Mouse (Mus musculus) ES-Bruce4 (cell line): Measurements from ENCODE around the gene Mad1l1. TPM values are rescaled to one million over a fixed set of nuclear protein-coding genes. Genes with fewer than 3 reads are reported as not detected.

ENCODE experiments used
- H3K27ac ChIP-seq: 2 replicates; pipeline ENCODE4 v1.5.1; 2012; ENCODE audit warnings: low read length, inconsistent platforms; ENCODE audit not compliant: insufficient read depth
- H3K27me3 ChIP-seq: 2 replicates; pipeline ENCODE4 v1.6.1; 2012; ENCODE audit warnings: mild to moderate bottlenecking, low read length, inconsistent platforms; ENCODE audit not compliant: control insufficient read depth, poor library complexity, insufficient read depth, severe bottlenecking
- H3K36me3 ChIP-seq: 2 replicates; pipeline ENCODE4 v1.6.1; 2012; ENCODE audit warnings: inconsistent platforms, mild to moderate bottlenecking, low read length, moderate library complexity; ENCODE audit not compliant: control insufficient read depth, poor library complexity, insufficient read depth, severe bottlenecking
- H3K4me1 ChIP-seq: one replicate; pipeline ENCODE4 v1.8.1; 2011; ENCODE audit warnings: low read length; ENCODE audit not compliant: control insufficient read depth, insufficient read depth
- H3K4me3 ChIP-seq: 2 replicates; pipeline ENCODE4 v1.5.1; 2011; ENCODE audit warnings: low read depth, mild to moderate bottlenecking, low read length
- H3K9ac ChIP-seq: 2 replicates; pipeline ENCODE4 v1.6.1; 2012; ENCODE audit warnings: low read depth, mild to moderate bottlenecking, inconsistent platforms; ENCODE audit not compliant: poor library complexity, severe bottlenecking
- H3K9me3 ChIP-seq: replicated peaks from 2 replicates; pipeline ENCODE4 v1.6.1; 2012; ENCODE audit warnings: mild to moderate bottlenecking, low read length, inconsistent platforms; ENCODE audit not compliant: control insufficient read depth, poor library complexity, insufficient read depth, severe bottlenecking
- CTCF ChIP-seq: IDR thresholded peaks from one replicate; pipeline ENCODE4 v1.8.1; 2011; ENCODE audit warnings: low read depth, low read length
- EP300 ChIP-seq: IDR thresholded peaks from 2 replicates; pipeline ENCODE4 v1.6.1; 2011; ENCODE audit warnings: low read depth, low read length; ENCODE audit not compliant: insufficient read depth
- POLR2A ChIP-seq: IDR thresholded peaks from one replicate; pipeline ENCODE4 v1.8.1; 2011; ENCODE audit warnings: low read length; ENCODE audit not compliant: insufficient read depth
- polyA plus RNA-seq: library from polyadenylated mRNA; stranded (reverse); fragments of >200 nt; gene quantifications from 2 replicates; pipeline ENCODE4 v1.2.4, GENCODE M21; 2011; ENCODE audit warnings: low read depth; ENCODE audit not compliant: missing spikeins, insufficient read depth, insufficient read length

Mad1l1 gene
- polyA plus RNA-seq, 1 experiment, result 25.4 TPM

DNA sequence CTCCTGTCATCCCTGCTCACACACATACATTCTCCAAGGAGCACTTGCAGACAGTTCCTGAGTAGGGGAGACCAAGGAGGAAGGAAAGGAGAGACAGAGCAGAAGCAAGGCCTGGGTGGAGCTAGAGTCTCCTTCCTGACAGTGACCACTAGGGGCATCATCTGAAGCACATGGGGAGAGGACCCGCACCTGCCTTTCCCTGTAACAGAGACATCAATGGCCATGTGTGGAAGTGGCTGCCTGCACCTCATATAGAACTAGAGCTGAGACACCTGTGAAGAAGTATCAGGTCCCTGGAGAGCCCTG, 286.4 kb downstream of the Mad1l1 start:
- peak; percentile 62 for TF ChIP-seq CTCF
- no peak for TF ChIP-seq POLR2A
- no peak for TF ChIP-seq EP300
- Histone ChIP-seq H3K9me3 (no peaks in the 10 kb centered on the region), H3K27me3 (no peaks in the 10 kb centered on the region), H3K27ac (no peak overlapping the region), H3K4me3 (no peak overlapping the region), H3K4me1 (no peaks in the 10 kb centered on the region), H3K9ac (no peak overlapping the region), H3K36me3 (no peaks in the 10 kb centered on the region)

- Histone ChIP-seq H3K27ac (no peak overlapping the region), H3K27me3 (no peaks in the 10 kb centered on the region), H3K36me3 (no peaks in the 10 kb centered on the region), H3K4me1 (no peaks in the 10 kb centered on the region), H3K4me3 (no peak overlapping the region), H3K9me3 (no peaks in the 10 kb centered on the region), H3K9ac (no peak overlapping the region)
- TF ChIP-seq CTCF, result no peak
- no peak for TF ChIP-seq EP300
- no peak for TF ChIP-seq POLR2A
These were observed 286.9 kb downstream of the Mad1l1 start for GRCm38 (mm10) chr5:140034300-140035024.

DNA sequence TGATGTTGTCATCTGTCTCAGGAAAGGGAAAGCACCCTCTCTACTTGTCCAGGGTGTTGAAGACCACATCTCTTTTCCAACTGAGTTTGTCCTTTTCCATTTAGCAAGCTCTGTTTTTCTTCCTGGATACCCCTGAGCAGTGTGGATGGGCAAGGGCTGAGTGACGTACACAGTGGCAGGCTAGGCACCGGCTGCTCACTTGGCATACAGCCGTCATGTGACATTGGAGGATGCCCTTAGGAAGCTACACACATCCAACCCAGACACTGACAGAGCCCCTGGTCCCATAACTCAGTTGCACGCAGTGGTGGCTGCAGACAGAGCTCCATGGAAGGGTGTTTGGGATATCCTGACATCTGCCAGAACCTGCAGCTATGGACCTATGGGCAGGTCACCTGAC, 295.0 kb downstream of the Mad1l1 start:
- no peaks in the 10 kb centered on the region for H3K9me3 ChIP-seq
- no peak for TF ChIP-seq EP300
- TF ChIP-seq POLR2A, result no peak
- TF ChIP-seq CTCF, result no peak

DNA sequence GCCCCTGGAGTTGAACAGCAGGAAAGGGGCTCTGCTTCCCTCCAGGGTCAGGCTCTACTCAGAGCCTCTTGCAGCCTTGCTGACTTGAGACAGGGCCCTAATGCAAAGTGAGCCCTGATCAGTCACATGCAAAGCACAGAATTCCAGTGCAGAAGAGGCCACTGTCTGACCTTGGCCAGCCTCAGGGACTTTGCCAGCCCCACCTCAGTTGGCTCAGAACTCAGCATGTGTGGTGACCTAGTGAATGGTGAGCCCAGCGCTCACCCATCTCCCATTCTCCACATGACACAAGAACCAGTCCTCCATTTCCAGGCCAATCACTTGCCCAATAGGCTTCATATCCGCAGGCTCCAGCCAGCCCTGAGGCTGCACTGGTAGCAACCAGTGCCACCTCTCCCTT, 296.1 kb downstream of the Mad1l1 start:
- Histone ChIP-seq H3K4me1 (no peaks in the 10 kb centered on the region), H3K9ac (no peak overlapping the region)

More for the DNA sequence above, 295.0 kb downstream of the Mad1l1 start:
- Histone ChIP-seq H3K9ac (no peak overlapping the region), H3K27me3 (no peaks in the 10 kb centered on the region), H3K4me3 (no peak overlapping the region), H3K36me3 (no peaks in the 10 kb centered on the region), H3K27ac (no peak overlapping the region), H3K4me1 (no peaks in the 10 kb centered on the region)

GRCm38 (mm10) chr5:140023941-140024500, 297.3 kb downstream of the Mad1l1 start:
- no peaks in the 10 kb centered on the region for H3K4me1 ChIP-seq
- H3K9ac ChIP-seq, result no peak overlapping the region
- TF ChIP-seq EP300 (no peak), POLR2A (no peak), CTCF (no peak)
- H3K36me3 ChIP-seq, result no peaks in the 10 kb centered on the region
- H3K4me3 ChIP-seq, result no peak overlapping the region
- H3K27ac ChIP-seq, result no peak overlapping the region
- no peaks in the 10 kb centered on the region for H3K27me3 ChIP-seq
- H3K9me3 ChIP-seq, result no peaks in the 10 kb centered on the region

More for the DNA sequence above, 296.1 kb downstream of the Mad1l1 start:
- Histone ChIP-seq H3K27me3 (no peaks in the 10 kb centered on the region), H3K9me3 (no peaks in the 10 kb centered on the region), H3K27ac (no peak overlapping the region), H3K36me3 (no peaks in the 10 kb centered on the region), H3K4me3 (no peak overlapping the region)
- TF ChIP-seq POLR2A (no peak), CTCF (no peak), EP300 (no peak)

DNA sequence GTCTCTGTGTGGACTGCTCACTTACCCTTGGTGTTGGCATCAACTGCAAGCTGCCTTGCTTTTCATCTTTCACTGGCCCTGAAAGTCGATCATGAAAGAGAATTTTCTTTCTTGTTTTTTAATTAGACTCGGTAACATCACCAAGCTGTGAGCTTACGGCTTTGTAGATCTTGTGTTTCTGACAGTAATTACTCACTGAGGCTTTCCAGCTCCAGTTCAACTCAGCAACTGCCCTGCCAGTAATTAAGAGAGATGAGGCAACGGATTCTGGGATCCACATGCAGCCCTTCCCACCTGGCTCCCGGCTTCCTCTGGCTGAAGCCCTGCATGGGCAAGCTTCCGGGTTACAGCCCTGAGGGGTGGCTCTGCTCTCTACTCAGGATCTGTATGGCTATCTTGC, 298.5 kb downstream of the Mad1l1 start:
- TF ChIP-seq EP300 (no peak), CTCF (no peak), POLR2A (no peak)
- no peaks in the 10 kb centered on the region for H3K27me3 ChIP-seq
- H3K4me1 ChIP-seq, result no peaks in the 10 kb centered on the region
- H3K9me3 ChIP-seq, result no peaks in the 10 kb centered on the region
- H3K4me3 ChIP-seq, result no peak overlapping the region
- no peaks in the 10 kb centered on the region for H3K36me3 ChIP-seq
- no peak overlapping the region for H3K27ac ChIP-seq
- H3K9ac ChIP-seq, result no peak overlapping the region
